Comparison of ENCODE assay signal across 26 mouse cellular contexts in the genomic region with DNA sequence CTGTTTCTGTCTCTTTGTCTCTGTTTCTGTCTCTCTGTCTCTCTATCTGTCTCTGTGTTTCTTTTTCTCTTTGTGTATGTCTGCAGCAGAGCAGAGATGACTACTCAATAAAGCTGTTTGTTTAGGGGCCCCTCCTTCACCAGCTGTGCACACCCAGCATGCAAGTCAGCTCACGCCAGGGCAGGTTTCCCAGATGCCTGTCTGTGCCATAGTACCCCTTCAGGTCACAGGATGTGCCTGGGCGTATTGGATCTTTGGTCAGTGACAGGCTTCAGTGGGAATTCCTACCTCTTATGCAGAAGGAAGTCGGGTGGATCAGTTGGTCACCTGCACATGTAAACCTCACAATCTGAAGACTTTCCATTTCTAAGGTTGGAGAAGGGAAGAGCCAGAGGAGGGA. TPM values are rescaled to one million over a fixed set of nuclear protein-coding genes. Genes with fewer than 3 reads are reported as not detected.
"Had no signal": no experiment of that assay in that cellular context is flagged by ENCODE, and none has a peak within 500 bp of the region (broad histone marks: within the 10 kb centered on the region; RNA-seq: fewer than 3 reads in every experiment).

No protein-coding gene starts in this region.

- H3K4me2 ChIP-seq: limb, embryonic 12.5 days; limb, embryonic 15.5 days; liver, embryonic 11.5 days; lung, embryonic 14.5 days; midbrain, embryonic 11.5 days; neural tube, embryonic 12.5 days; neural tube, embryonic 15.5 days; stomach, embryonic 15.5 days had no signal

- H3K27me3 ChIP-seq: limb, embryonic 12.5 days; limb, embryonic 15.5 days; neural tube, embryonic 12.5 days; neural tube, embryonic 15.5 days; stomach, embryonic 15.5 days had no signal

- ATAC-seq: intestine, postnatal 0 days; liver, postnatal 0 days; lung, postnatal 0 days had no signal

- DNase-seq: kidney, adult 2 months; kidney, postnatal 25 days; layer of hippocampus, adult 9-11 months; left cerebral cortex, postnatal 4 days; liver, postnatal 0 days; lung, embryonic 14.5 days; midbrain, embryonic 14.5 days; right cerebral cortex, adult 18-20 months; right cerebral cortex, postnatal 14 days; spleen, adult 18-20 months; thymus, adult 2 months; thymus, postnatal 14 days; thymus, postnatal 4 days had no signal

- H3K9me3 ChIP-seq: limb, embryonic 15.5 days; neural tube, embryonic 12.5 days; neural tube, embryonic 15.5 days; stomach, embryonic 15.5 days had no signal

- H3K4me3 ChIP-seq: layer of hippocampus, adult 2 months; limb, embryonic 12.5 days; limb, embryonic 15.5 days; neural tube, embryonic 12.5 days; neural tube, embryonic 15.5 days; stomach, embryonic 15.5 days had no signal

- H3K36me3 ChIP-seq: limb, embryonic 12.5 days; limb, embryonic 15.5 days; neural tube, embryonic 12.5 days; neural tube, embryonic 15.5 days; stomach, embryonic 15.5 days had no signal

- H3K27ac ChIP-seq: kidney, postnatal 0 days; layer of hippocampus, adult 2 months; limb, embryonic 12.5 days; limb, embryonic 15.5 days; liver, embryonic 14.5 days; neural tube, embryonic 12.5 days; neural tube, embryonic 15.5 days; stomach, embryonic 15.5 days had no signal

- H3K9ac ChIP-seq: limb, embryonic 12.5 days; limb, embryonic 15.5 days; liver, embryonic 14.5 days; liver, postnatal 0 days; lung, embryonic 14.5 days; neural tube, embryonic 12.5 days; neural tube, embryonic 15.5 days; stomach, embryonic 15.5 days had no signal

- H3K4me1 ChIP-seq: limb, embryonic 12.5 days; limb, embryonic 15.5 days; neural tube, embryonic 12.5 days; neural tube, embryonic 15.5 days; stomach, embryonic 15.5 days had no signal

RNA-seq across cellular contexts. Expression of gene Il1a, which starts 14.4 kb away (rescaled TPM):
- polyA plus RNA-seq: kidney, adult 2 months; kidney, embryonic 14.5 days; kidney, postnatal 0 days; limb, embryonic 12.5 days; lung, embryonic 14.5 days; midbrain, embryonic 11.5 days had no signal

RNA-seq across cellular contexts. Expression of gene Il1b, which starts 46.7 kb away (rescaled TPM):
- polyA plus RNA-seq: kidney, embryonic 14.5 days; limb, embryonic 12.5 days; lung, embryonic 14.5 days; midbrain, embryonic 11.5 days; midbrain, embryonic 14.5 days; neural tube, embryonic 12.5 days; neural tube, embryonic 15.5 days had no signal
